Mouse (Mus musculus) G1E-ER4 (cell line): ENCODE results near the gene Wnt3. TPM values are rescaled to one million over a fixed set of nuclear protein-coding genes. Genes with fewer than 3 reads are reported as not detected.

Source experiments
- GATA1 ChIP-seq: IDR thresholded peaks from one replicate; pipeline ENCODE4 v1.8.0; 2012; ENCODE audit warnings: low read length, inconsistent platforms
- polyA plus RNA-seq: library from polyadenylated mRNA; stranded (reverse); fragments of >175 nt; gene quantifications from 2 replicates; pipeline ENCODE4 v1.2.3, GENCODE M21; 2012

The Wnt3 gene
- polyA plus RNA-seq, 1 experiment, result not detected

- no peak for TF ChIP-seq GATA1
These were observed 82.7 kb downstream of the Wnt3 start for GRCm38 (mm10) chr11:103856641-103857040.

- TF ChIP-seq GATA1, result no peak
These were observed 84.8 kb downstream of the Wnt3 start for GRCm38 (mm10) chr11:103858760-103859159.

- TF ChIP-seq GATA1, result no peak
These were observed 86.1 kb downstream of the Wnt3 start for GRCm38 (mm10) chr11:103859933-103860610.

GRCm38 (mm10) chr11:103862951-103863350 lies 89.0 kb downstream of the Wnt3 start:
- TF ChIP-seq GATA1, result no peak

- TF ChIP-seq GATA1, result no peak
These were observed 90.5 kb downstream of the Wnt3 start for GRCm38 (mm10) chr11:103864486-103864885.

- TF ChIP-seq GATA1, result no peak
These were observed 91.4 kb downstream of the Wnt3 start for GRCm38 (mm10) chr11:103865346-103865745.

Other genes starting within 250 kb of the Wnt3 start
- not detected in 2 replicates for gene Gm884, start 153.0 kb upstream of the Wnt3 start, polyA plus RNA-seq
- not detected in 2 replicates for gene Lyzl6, start 135.3 kb upstream of the Wnt3 start, polyA plus RNA-seq
- gene Rprml, start 124.6 kb upstream of the Wnt3 start, polyA plus RNA-seq, result not detected in 2 replicates
- 7.6 and 15.4 TPM in 2 replicates for gene Gosr2, start 76.3 kb upstream of the Wnt3 start, polyA plus RNA-seq
- gene Wnt9b, start 24.3 kb upstream of the Wnt3 start, polyA plus RNA-seq, result not detected in 2 replicates
- 3.0 and 5.2 TPM in 2 replicates for gene Nsf, start 179.9 kb downstream of the Wnt3 start, polyA plus RNA-seq
- gene Arf2, start 192.6 kb downstream of the Wnt3 start, polyA plus RNA-seq, result 4.9 and 5.2 TPM in 2 replicates